Mouse (Mus musculus): ENCODE results near the gene Zfp273.
"Not testable (repeated sequence)": the region's sequence is repeated elsewhere in the genome, so short reads cannot be mapped to it uniquely, and the experiment has no call there.

GRCm38 (mm10) chr13:67876049-67876698, 62.6 kb downstream of the Zfp273 start:
- not testable (repeated sequence) for TF ChIP-seq CTCF (IDR thresholded peaks at IDR 0.05; ENCODE audit: low read depth, low read length); GATA2 (IDR thresholded peaks at IDR 0.05; ENCODE audit: borderline replicate concordance, low read depth, low read length); GATA1 (IDR thresholded peaks at IDR 0.05; ENCODE audit: borderline replicate concordance, low read length)

All from G1E (cell line).